8 mouse cellular contexts compared by ENCODE assay signal in genomic region chr17:86535827-86536656, GRCm38 (mm10). TPM values are rescaled to one million over a fixed set of nuclear protein-coding genes. Genes with fewer than 3 reads are reported as not detected.
DNase-seq lines count a peak whose midpoint lies in the region; ATAC-seq and TF ChIP-seq lines count a peak whose summit lies in the region.

No protein-coding gene starts in this region.

- H3K9ac ChIP-seq in hindbrain, postnatal 0 days (replicated peaks; ENCODE audit: low read length) = peak overlapping the region; percentile 29; the same call in 1 of the 2 replicates

- peak overlapping the region; percentile 41; the same call in 1 of the 2 replicates for H3K27ac ChIP-seq in hindbrain, postnatal 0 days

- H3K27me3 ChIP-seq in hindbrain, postnatal 0 days (ENCODE audit: insufficient read depth, low read length) = no peaks in the 10 kb centered on the region

- H3K4me1 ChIP-seq in hindbrain, postnatal 0 days (ENCODE audit: insufficient read depth, low read length) = no peaks in the 10 kb centered on the region

- TF ChIP-seq CTCF in hindbrain, postnatal 0 days (IDR thresholded peaks at IDR 0.05; ENCODE audit: low read depth) = peak; percentile 96

- no peaks in the 10 kb centered on the region for H3K9me3 ChIP-seq in hindbrain, postnatal 0 days (ENCODE audit: low read length)

- DNase-seq in ZHBTc4 (ENCODE audit: low read depth, low spot score) = peak; percentile 85
- DNase-seq in cerebellum, postnatal 36 days = peak; percentile 55 to 81
- peak; percentile 89 for DNase-seq in gastrocnemius, adult 18-20 months (ENCODE audit: low spot score)
- peak; percentile 95 for DNase-seq in hindbrain, postnatal 0 days (ENCODE audit: low spot score)
- peak; percentile 78 to 91 for DNase-seq in left cerebral cortex, adult 18-20 months (ENCODE audit: low spot score in 2 of 2)
- peak; percentile 30 to 85 for DNase-seq in lung, postnatal 4 days
- peak; percentile 91 to 92 for DNase-seq in right cerebral cortex, adult 2 months (ENCODE audit: low spot score in 2 of 2)

- 40% methylated on average over 22 of the region's 22 CpGs for WGBS in hindbrain, postnatal 0 days

- H3K36me3 ChIP-seq in hindbrain, postnatal 0 days (ENCODE audit: insufficient read depth, low read length) = no peaks in the 10 kb centered on the region

- peak; percentile 58 for ATAC-seq in hindbrain, postnatal 0 days
- ATAC-seq in erythroid progenitor cell, adult 5-6 weeks (replicated peaks; ENCODE audit: low FRiP score, poor library complexity, severe bottlenecking) = no peak

- no peak overlapping the region for H3K4me3 ChIP-seq in hindbrain, postnatal 0 days (ENCODE audit: low read length)

- peak overlapping the region; percentile 41 for H3K4me2 ChIP-seq in hindbrain, postnatal 0 days (ENCODE audit: low read depth, low read length)

RNA-seq across cellular contexts. Expression of gene Gm10309, which starts 31.0 kb away (rescaled TPM):
- total RNA-seq in gastrocnemius, adult 18-20 months (2021) = under 1 TPM in 1 of 2 experiments, not detected in 1; 0.11 TPM
- not detected in 2 replicates for total RNA-seq in hindbrain, postnatal 0 days (2014; rRNA removed)
- polyA plus RNA-seq in hindbrain, postnatal 0 days (2015; fragmentation: Nextera tagmentation; extraction: Ambion mirVana) = 0.14 and 0.30 TPM in 2 replicates
- total RNA-seq in left cerebral cortex, adult 18-20 months (2021) = not detected
- not detected in 2 replicates for total RNA-seq in erythroid progenitor cell, adult 5-6 weeks (2015; ENCODE audit: low replicate concordance)
- not detected in 2 replicates for total RNA-seq in erythroid progenitor cell, adult 5-6 weeks (2017; ENCODE audit: low replicate concordance)
